Mouse (Mus musculus) stomach, embryonic 14.5 days (tissue): ENCODE results near the gene Cpa2. TPM values are rescaled to one million over a fixed set of nuclear protein-coding genes. Genes with fewer than 3 reads are reported as not detected.
A peak's percentile ranks its signal among the peaks of the same experiment; 100 is the strongest.

Experiments used
- ATAC-seq: fragments of 200-750 bp; cut with Nextera tagmentation; 2 replicates; pipeline ENCODE4 v1.8.0; 2017; ENCODE audit warnings: low read depth, moderate TSS enrichment; ENCODE audit not compliant: insufficient number of reproducible peaks, insufficient read depth, low FRiP score
- H3K27ac ChIP-seq: fragments of 300-500 bp; sonication (generic); 2 replicates; pipeline ENCODE4 v1.5.1; 2014; ENCODE audit warnings: mild to moderate bottlenecking, low read length, moderate library complexity, mixed read lengths
- H3K27me3 ChIP-seq: fragments of 300-500 bp; sonication (generic); 2 replicates; pipeline ENCODE4 v1.6.1; 2014; ENCODE audit warnings: low read length, control low read depth, mixed read lengths; ENCODE audit not compliant: control insufficient read depth, insufficient read depth
- H3K36me3 ChIP-seq: fragments of 300-500 bp; sonication (generic); 2 replicates; pipeline ENCODE4 v1.6.1; 2014; ENCODE audit warnings: mild to moderate bottlenecking, control low read depth, low read length, moderate library complexity, mixed read lengths; ENCODE audit not compliant: control insufficient read depth, insufficient read depth
- H3K4me1 ChIP-seq: fragments of 300-500 bp; sonication (generic); 2 replicates; pipeline ENCODE4 v1.6.1; 2014; ENCODE audit warnings: low read length, control low read depth, mixed read lengths; ENCODE audit not compliant: control insufficient read depth, insufficient read depth
- H3K4me2 ChIP-seq: fragments of 300-500 bp; sonication (generic); replicated peaks from 2 replicates; pipeline ENCODE4 v1.6.1; 2014; ENCODE audit warnings: low read depth, low read length, control low read depth
- H3K4me3 ChIP-seq: fragments of 300-500 bp; sonication (generic); 2 replicates; pipeline ENCODE4 v1.5.1; 2014; ENCODE audit warnings: low read depth, low read length, control low read depth
- H3K9ac ChIP-seq: fragments of 300-500 bp; sonication (generic); replicated peaks from 2 replicates; pipeline ENCODE4 v1.6.1; 2014; ENCODE audit warnings: low read depth, mild to moderate bottlenecking, control low read depth, low read length, moderate library complexity, mixed read lengths
- H3K9me3 ChIP-seq: fragments of 300-500 bp; sonication (generic); 2 replicates; pipeline ENCODE4 v1.6.1; 2016; ENCODE audit warnings: low read depth, low read length, control low read depth; ENCODE audit not compliant: control insufficient read depth
- WGBS: fragments of 180-500 bp; shearing (Covaris S2); extraction: QIAGEN DNeasy Blood & Tissue Kit; methylation state at CpG from one replicate; pipeline ENCODE4 v1.1.7; 2014; 5-methylcytosine and 5-hydroxymethylcytosine counted together
- polyA plus RNA-seq: library from polyadenylated mRNA; unstranded; fragments of >200 nt; fragmentation: Nextera tagmentation; extraction: Ambion mirVana; gene quantifications from 2 replicates; pipeline ENCODE4 v1.2.1, GENCODE M21; 2014

Gene Cpa2
- polyA plus RNA-seq, 1 experiment from 2014 or later: 1.4 TPM

- Histone ChIP-seq H3K4me2 (no peak overlapping the region), H3K36me3 (no peaks in the 10 kb centered on the region), H3K4me3 (no peak overlapping the region), H3K27me3 (no peaks in the 10 kb centered on the region), H3K9me3 (no peaks in the 10 kb centered on the region), H3K9ac (no peak overlapping the region), H3K4me1 (peaks cover 17% of the 10 kb centered on the region), H3K27ac (peak overlapping the region; percentile 74)
- ATAC-seq: no peak
- 44% methylated on average over 17 of the region's 17 CpGs for WGBS
These were observed 35.3 kb downstream of the Cpa2 start for GRCm38 (mm10) chr6:30576477-30577203.

- Histone ChIP-seq H3K4me3 (no peak overlapping the region), H3K27ac (peak overlapping the region; percentile 27), H3K36me3 (no peaks in the 10 kb centered on the region), H3K27me3 (no peaks in the 10 kb centered on the region), H3K4me1 (peaks cover 11% of the 10 kb centered on the region; the same call in 1 of the 2 replicates), H3K9me3 (no peaks in the 10 kb centered on the region), H3K4me2 (no peak overlapping the region), H3K9ac (no peak overlapping the region)
- WGBS: 57% methylated on average over 17 of the region's 17 CpGs
- ATAC-seq: no peak
These were observed 38.8 kb downstream of the Cpa2 start for GRCm38 (mm10) chr6:30579961-30580840.

- Histone ChIP-seq H3K27me3 (no peaks in the 10 kb centered on the region), H3K4me3 (no peak overlapping the region), H3K4me1 (peaks cover 11% of the 10 kb centered on the region; the same call in 1 of the 2 replicates), H3K27ac (no peak overlapping the region), H3K36me3 (no peaks in the 10 kb centered on the region), H3K9ac (no peak overlapping the region), H3K4me2 (no peak overlapping the region), H3K9me3 (no peaks in the 10 kb centered on the region)
- WGBS: 59% methylated on average over 8 of the region's 8 CpGs
- ATAC-seq: no peak
These were observed 39.4 kb downstream of the Cpa2 start for GRCm38 (mm10) chr6:30580841-30581176.

GRCm38 (mm10) chr6:30586886-30587442, 45.6 kb downstream of the Cpa2 start:
- Histone ChIP-seq H3K4me1 (no peaks in the 10 kb centered on the region), H3K27ac (no peak overlapping the region), H3K27me3 (no peaks in the 10 kb centered on the region), H3K9ac (no peak overlapping the region), H3K9me3 (no peaks in the 10 kb centered on the region), H3K4me3 (no peak overlapping the region), H3K36me3 (no peaks in the 10 kb centered on the region), H3K4me2 (no peak overlapping the region)
- no peak for ATAC-seq
- 73% methylated on average over 7 of the region's 7 CpGs for WGBS

GRCm38 (mm10) chr6:30589819-30590218, 48.4 kb downstream of the Cpa2 start:
- Histone ChIP-seq H3K27ac (no peak overlapping the region), H3K9me3 (no peaks in the 10 kb centered on the region), H3K9ac (no peak overlapping the region), H3K4me3 (no peak overlapping the region), H3K36me3 (no peaks in the 10 kb centered on the region), H3K27me3 (no peaks in the 10 kb centered on the region), H3K4me1 (no peaks in the 10 kb centered on the region), H3K4me2 (no peak overlapping the region)
- WGBS: 27% methylated on average over 2 of the region's 2 CpGs
- no peak for ATAC-seq

- H3K27ac ChIP-seq: no peak overlapping the region
- H3K36me3 ChIP-seq: no peaks in the 10 kb centered on the region
- 0 out of 2 replicates have a peak, but pooled peaks cover 7% of the 10 kb centered on the region for H3K4me1 ChIP-seq
- no peak overlapping the region for H3K4me3 ChIP-seq
- no peaks in the 10 kb centered on the region for H3K9me3 ChIP-seq
- H3K4me2 ChIP-seq: no peak overlapping the region
- 39% methylated on average over 5 of the region's 5 CpGs for WGBS
- no peaks in the 10 kb centered on the region for H3K27me3 ChIP-seq
- no peak overlapping the region for H3K9ac ChIP-seq
- no peak for ATAC-seq
These were observed 50.5 kb downstream of the Cpa2 start for GRCm38 (mm10) chr6:30591851-30592404.

- ATAC-seq: no peak
- Histone ChIP-seq H3K27me3 (no peaks in the 10 kb centered on the region), H3K4me3 (no peak overlapping the region), H3K4me1 (0 out of 2 replicates have a peak, but pooled peaks cover 7% of the 10 kb centered on the region), H3K4me2 (no peak overlapping the region), H3K9me3 (no peaks in the 10 kb centered on the region), H3K27ac (no peak overlapping the region), H3K36me3 (no peaks in the 10 kb centered on the region), H3K9ac (no peak overlapping the region)
- 72% methylated on average over 10 of the region's 10 CpGs for WGBS
These were observed 51.1 kb downstream of the Cpa2 start for GRCm38 (mm10) chr6:30592417-30592974.

GRCm38 (mm10) chr6:30594364-30594763, 53.0 kb downstream of the Cpa2 start:
- Histone ChIP-seq H3K4me2 (no peak overlapping the region), H3K27ac (no peak overlapping the region), H3K9ac (no peak overlapping the region), H3K27me3 (no peaks in the 10 kb centered on the region), H3K9me3 (no peaks in the 10 kb centered on the region), H3K4me1 (0 out of 2 replicates have a peak, but pooled peaks cover 7% of the 10 kb centered on the region), H3K36me3 (no peaks in the 10 kb centered on the region), H3K4me3 (no peak overlapping the region)
- no peak for ATAC-seq
- WGBS: 58% methylated on average over 7 of the region's 7 CpGs
